Mouse (Mus musculus) testis, adult 2 months (tissue): ENCODE data around the gene Ankrd17.

Source experiments
- CTCF ChIP-seq: fragments of 200-500 bp; IDR thresholded peaks from 2 replicates; pipeline ENCODE4 v1.5.1; 2012; ENCODE audit warnings: low read depth, mild to moderate bottlenecking, inconsistent platforms, low read length, moderate library complexity; ENCODE audit not compliant: control insufficient read depth, insufficient read depth, insufficient replicate concordance
- POLR2A ChIP-seq: fragments of 200-500 bp; IDR thresholded peaks from 2 replicates; pipeline ENCODE4 v1.6.1; 2012; ENCODE audit warnings: low read depth, mild to moderate bottlenecking, inconsistent platforms, low read length, moderate library complexity; ENCODE audit not compliant: control insufficient read depth

DNA sequence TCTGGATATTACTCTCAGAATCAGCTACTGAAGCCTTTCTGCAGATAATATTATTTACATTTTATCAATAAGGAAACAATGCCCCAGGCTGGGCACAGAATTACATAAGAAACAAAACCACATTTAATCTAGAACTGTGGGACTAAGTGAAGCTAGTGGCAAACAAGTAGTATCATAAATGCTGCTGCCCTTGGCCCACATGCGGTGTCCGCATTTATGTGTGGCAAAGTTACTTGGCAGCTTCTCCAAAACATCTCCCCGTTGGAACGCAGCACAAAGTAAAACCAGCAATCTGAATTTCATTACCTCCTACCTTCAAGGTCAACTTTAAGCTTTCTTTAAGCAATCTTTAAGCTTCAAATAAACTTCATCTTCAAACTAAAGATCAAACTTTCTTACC lies 25.5 kb downstream of the Ankrd17 start:
- no peak for TF ChIP-seq CTCF
- TF ChIP-seq POLR2A = no peak
